Mouse (Mus musculus) spleen, adult 2 months (tissue): ENCODE measurements around the gene Fam168b. TPM values are rescaled to one million over a fixed set of nuclear protein-coding genes. Genes with fewer than 3 reads are reported as not detected.

ENCODE experiments used
- DNase-seq, 2 experiments: peaks; one replicate each; pipeline versions ENCODE4 v3.0.0 to v3.0.0-alpha.2; 2012 to 2021; ENCODE audit warnings: low spot score in 2 of 2, low read depth in 1 of 2
- H3K27ac ChIP-seq: fragments of 200-500 bp; 2 replicates; pipeline ENCODE4 v1.5.1; 2012; ENCODE audit warnings: low read length, inconsistent platforms; ENCODE audit not compliant: insufficient read depth
- H3K27me3 ChIP-seq: fragments of 200-500 bp; 2 replicates; pipeline ENCODE4 v1.6.1; 2012; ENCODE audit warnings: mild to moderate bottlenecking, moderate library complexity, low read length, inconsistent platforms; ENCODE audit not compliant: control insufficient read depth, insufficient read depth
- H3K36me3 ChIP-seq: fragments of 200-500 bp; 2 replicates; pipeline ENCODE4 v1.6.1; 2012; ENCODE audit warnings: mild to moderate bottlenecking, low read length, inconsistent platforms; ENCODE audit not compliant: control insufficient read depth, insufficient read depth
- H3K4me1 ChIP-seq: fragments of 200-500 bp; 2 replicates; pipeline ENCODE4 v1.6.1; 2011; ENCODE audit warnings: inconsistent platforms; ENCODE audit not compliant: control insufficient read depth, insufficient read depth, insufficient read length
- H3K4me3 ChIP-seq: fragments of 200-500 bp; 2 replicates; pipeline ENCODE4 v1.5.1; 2011; ENCODE audit warnings: mild to moderate bottlenecking, inconsistent platforms; ENCODE audit not compliant: insufficient read depth, insufficient read length; ENCODE audit errors: extremely low read depth
- CTCF ChIP-seq: fragments of 200-500 bp; IDR thresholded peaks from 2 replicates; pipeline ENCODE4 v1.5.1; 2011; ENCODE audit warnings: mild to moderate bottlenecking, inconsistent platforms; ENCODE audit not compliant: insufficient read depth, insufficient read length, insufficient replicate concordance; ENCODE audit errors: extremely low read depth
- POLR2A ChIP-seq: fragments of 200-500 bp; IDR thresholded peaks from 2 replicates; pipeline ENCODE4 v1.6.1; 2011; ENCODE audit warnings: low read depth, low read length, inconsistent platforms
- WGBS: fragments of 180-500 bp; shearing (Covaris S2); methylation state at CpG from one replicate; pipeline ENCODE4 v1.1.7; 2018; 5-methylcytosine and 5-hydroxymethylcytosine counted together
- polyA plus RNA-seq: library from polyadenylated mRNA; depleted of rRNA; stranded (reverse); fragments of >200 nt; gene quantifications from 2 replicates; pipeline ENCODE4 v1.2.3, GENCODE M21; 2012

Gene Fam168b
- polyA plus RNA-seq, 1 experiment = 351 TPM

DNA sequence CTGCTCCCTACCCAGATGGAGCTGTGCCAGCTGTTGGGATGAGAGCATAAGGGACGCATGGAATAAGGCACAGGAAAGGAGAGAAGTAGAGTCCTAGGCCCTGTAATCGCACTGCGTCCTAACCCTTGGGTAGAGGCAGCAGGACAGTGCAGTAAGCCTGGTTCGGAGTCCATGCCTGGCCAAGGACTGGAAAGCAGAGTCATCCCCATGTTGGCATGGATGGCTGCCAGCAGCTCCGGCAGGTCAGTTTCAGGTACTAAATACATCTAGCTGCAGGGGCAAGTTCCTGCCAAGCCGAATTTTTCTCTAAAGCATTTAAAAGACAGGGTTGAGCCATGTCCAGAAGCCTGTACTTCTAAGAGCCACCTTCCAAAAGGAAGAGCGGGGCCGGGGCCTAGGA, 34.4 kb downstream of the Fam168b start:
- H3K36me3 ChIP-seq = peaks cover 16% of the 10 kb centered on the region; the same call in 1 of the 2 replicates
- H3K4me1 ChIP-seq = no peaks in the 10 kb centered on the region
- 90% methylated on average over 8 of the region's 8 CpGs for WGBS
- DNase-seq = no peak
- H3K4me3 ChIP-seq = no peak overlapping the region
- TF ChIP-seq CTCF (no peak), POLR2A (no peak)
- H3K27ac ChIP-seq = no peak overlapping the region
- H3K27me3 ChIP-seq = no peaks in the 10 kb centered on the region

DNA sequence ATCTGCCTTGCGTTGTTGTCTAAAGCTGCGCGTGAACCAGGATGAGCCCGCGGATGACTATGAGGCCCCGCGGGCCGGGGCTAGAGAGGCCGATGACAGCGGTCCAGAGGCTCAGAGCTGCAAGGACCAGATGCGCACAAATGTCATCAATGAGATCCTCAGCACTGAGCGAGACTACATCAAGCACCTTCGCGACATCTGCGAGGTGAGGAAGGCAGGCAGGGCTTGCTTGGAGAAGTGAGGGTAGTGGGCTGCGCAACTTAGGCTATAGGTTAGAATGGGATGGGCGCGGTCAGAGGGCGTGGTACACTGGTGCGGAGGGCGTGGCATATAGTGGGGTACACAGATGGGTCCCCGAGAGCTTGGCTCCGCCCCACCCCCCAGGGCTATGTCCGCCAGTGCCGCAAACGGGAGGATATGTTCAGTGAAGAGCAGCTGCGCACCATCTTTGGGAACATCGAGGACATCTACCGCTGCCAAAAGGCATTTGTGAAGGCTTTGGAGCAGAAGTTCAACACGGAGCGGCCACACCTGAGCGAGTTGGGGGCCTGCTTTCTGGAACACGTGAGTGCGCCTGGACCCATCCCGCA, 36.8 kb downstream of the Fam168b start:
- no peak overlapping the region for H3K4me3 ChIP-seq
- peaks cover 7% of the 10 kb centered on the region; the same call in 1 of the 2 replicates for H3K36me3 ChIP-seq
- no peaks in the 10 kb centered on the region for H3K27me3 ChIP-seq
- peaks cover 5% of the 10 kb centered on the region; the same call in 1 of the 2 replicates for H3K4me1 ChIP-seq
- H3K27ac ChIP-seq = no peak overlapping the region
- DNase-seq = no peak
- 91% methylated on average over 35 of the region's 35 CpGs for WGBS
- TF ChIP-seq CTCF (no peak), POLR2A (no peak)

DNA sequence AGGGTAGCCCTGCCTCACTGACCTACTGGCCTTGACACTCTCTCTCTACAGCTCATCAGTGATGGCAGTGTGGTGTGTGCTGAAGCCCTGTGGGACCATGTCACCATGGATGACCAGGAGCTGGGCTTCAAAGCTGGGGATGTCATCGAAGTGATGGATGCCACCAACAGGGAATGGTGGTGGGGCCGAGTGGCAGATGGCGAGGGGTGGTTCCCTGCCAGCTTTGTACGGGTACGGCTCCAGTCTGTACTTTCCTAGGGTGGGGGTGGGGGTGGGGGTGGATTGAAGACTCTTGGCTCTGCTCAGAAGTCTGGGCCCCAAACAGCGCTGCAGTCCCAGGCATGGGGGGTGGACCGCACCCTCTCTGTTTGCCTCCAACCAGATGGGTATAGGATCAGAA, 38.0 kb downstream of the Fam168b start:
- DNase-seq = no peak
- Histone ChIP-seq H3K27me3 (no peaks in the 10 kb centered on the region), H3K36me3 (peaks cover 3% of the 10 kb centered on the region; the same call in 1 of the 2 replicates), H3K4me1 (peaks cover 9% of the 10 kb centered on the region; the same call in 1 of the 2 replicates), H3K27ac (no peak overlapping the region), H3K4me3 (no peak overlapping the region)
- WGBS = 99% methylated on average over 7 of the region's 7 CpGs
- TF ChIP-seq POLR2A (no peak), CTCF (no peak)

DNA sequence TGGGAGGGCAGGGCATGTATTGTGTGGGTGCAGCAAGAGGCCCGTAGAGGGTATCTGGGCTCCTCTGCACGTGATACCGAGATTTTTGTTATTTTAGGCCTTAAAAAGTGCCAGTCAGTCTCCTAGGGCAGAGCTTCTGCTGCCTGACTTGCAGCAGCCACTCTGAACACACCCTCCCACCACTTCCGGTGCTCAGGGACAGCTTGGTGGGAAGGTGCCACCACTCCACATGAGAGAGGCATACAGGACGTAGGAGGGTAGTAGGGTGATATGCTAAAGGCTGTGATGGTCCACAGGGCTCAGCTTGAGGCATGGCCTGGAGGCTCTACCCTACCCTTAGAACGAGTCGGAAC, 40.6 kb downstream of the Fam168b start:
- Histone ChIP-seq H3K27ac (peak overlapping the region; percentile 65; the same call in 1 of the 2 replicates), H3K4me1 (peaks cover 9% of the 10 kb centered on the region; the same call in 1 of the 2 replicates), H3K4me3 (peak overlapping the region; percentile 75), H3K27me3 (no peaks in the 10 kb centered on the region), H3K36me3 (no peaks in the 10 kb centered on the region)
- WGBS = 21% methylated on average over 7 of the region's 7 CpGs
- DNase-seq = peak; percentile 29 to 57
- TF ChIP-seq CTCF = no peak
- TF ChIP-seq POLR2A = no peak

DNA sequence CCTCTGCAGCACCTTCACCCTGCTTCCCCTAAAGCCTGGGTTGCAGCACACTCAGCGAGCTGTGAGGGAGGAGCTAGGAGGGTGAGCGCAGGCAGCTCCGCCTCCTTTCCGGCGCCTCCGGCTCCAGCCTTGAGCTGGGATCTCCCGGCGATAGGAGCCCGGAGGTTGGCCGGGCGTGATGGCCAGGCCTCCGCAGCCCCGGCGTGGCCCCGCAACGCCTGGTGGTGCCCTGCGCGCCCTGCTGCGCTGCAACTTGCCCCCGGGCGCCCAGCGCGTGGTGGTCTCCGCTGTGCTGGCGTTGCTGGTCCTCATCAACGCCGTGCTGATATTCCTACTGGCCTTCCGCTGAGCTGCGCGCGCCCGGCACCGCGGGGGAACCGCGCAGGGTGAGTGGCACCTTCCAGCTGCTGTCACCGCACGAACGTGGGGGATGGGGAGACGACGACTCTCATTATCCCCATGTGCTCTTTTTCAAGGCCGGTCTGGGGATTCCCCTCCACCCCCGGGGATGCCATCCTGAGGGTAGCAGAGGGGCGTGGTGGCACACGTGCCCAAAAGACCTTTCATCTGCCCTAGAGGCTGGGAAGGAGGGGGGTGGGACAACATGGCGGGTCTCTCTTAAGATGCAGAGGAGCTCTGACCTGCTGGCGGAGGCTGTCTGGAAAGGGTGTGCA, 41.1 kb downstream of the Fam168b start:
- Histone ChIP-seq H3K27me3 (no peaks in the 10 kb centered on the region), H3K4me3 (peak overlapping the region; percentile 75), H3K27ac (peak overlapping the region; percentile 65), H3K36me3 (no peaks in the 10 kb centered on the region), H3K4me1 (peaks cover 9% of the 10 kb centered on the region; the same call in 1 of the 2 replicates)
- WGBS = under 1% methylated on average over 47 of the region's 47 CpGs
- no peak for TF ChIP-seq CTCF
- no peak for TF ChIP-seq POLR2A
- peak; percentile 14 to 63 for DNase-seq

DNA sequence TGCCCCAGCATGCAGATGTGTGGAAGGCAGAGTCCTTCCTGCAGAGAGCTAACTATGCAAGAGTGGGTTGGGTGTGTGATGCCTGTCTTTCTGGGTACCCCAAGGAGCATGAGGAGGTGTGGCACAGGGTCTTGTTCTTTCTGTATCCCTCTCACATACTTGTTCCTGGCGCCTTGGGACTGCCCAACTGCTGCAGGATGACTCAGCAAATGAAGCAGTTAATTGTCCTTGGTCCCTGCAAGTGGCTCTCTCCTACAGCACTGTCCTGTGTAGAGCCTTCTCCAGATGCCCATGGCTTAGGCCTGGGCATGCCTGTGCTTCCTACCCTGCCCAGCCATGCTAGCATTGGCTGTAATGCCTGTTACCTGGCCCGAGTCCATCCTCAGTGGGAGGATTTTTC, 43.7 kb downstream of the Fam168b start:
- DNase-seq = no peak
- WGBS = 72% methylated on average over 2 of the region's 2 CpGs
- Histone ChIP-seq H3K27me3 (no peaks in the 10 kb centered on the region), H3K36me3 (no peaks in the 10 kb centered on the region), H3K4me1 (peaks cover 9% of the 10 kb centered on the region; the same call in 1 of the 2 replicates), H3K4me3 (no peak overlapping the region), H3K27ac (no peak overlapping the region)
- TF ChIP-seq CTCF = no peak
- TF ChIP-seq POLR2A = no peak
